Mouse (Mus musculus) embryonic facial prominence, embryonic 13.5 days (tissue): ENCODE results near the gene Cpne1. TPM values are rescaled to one million over a fixed set of nuclear protein-coding genes. Genes with fewer than 3 reads are reported as not detected.
A peak's percentile ranks its signal among the peaks of the same experiment; 100 is the strongest.
"Not testable (repeated sequence)": the region's sequence is repeated elsewhere in the genome, so short reads cannot be mapped to it uniquely, and the experiment has no call there.

ENCODE experiments used
- ATAC-seq: fragments of 200-750 bp; cut with Nextera tagmentation; 2 replicates; pipeline ENCODE4 v1.8.0; 2017; ENCODE audit warnings: low read depth; ENCODE audit not compliant: insufficient number of reproducible peaks, insufficient read depth, low FRiP score, low TSS enrichment
- H3K27ac ChIP-seq: fragments of 300-500 bp; sonication (generic); 2 replicates; pipeline ENCODE4 v1.5.1; 2015; ENCODE audit warnings: moderate library complexity, mild to moderate bottlenecking, inconsistent platforms
- H3K27me3 ChIP-seq: fragments of 300-500 bp; sonication (generic); 2 replicates; pipeline ENCODE4 v1.6.1; 2015; ENCODE audit warnings: mild to moderate bottlenecking, inconsistent platforms
- H3K36me3 ChIP-seq: fragments of 300-500 bp; sonication (generic); 2 replicates; pipeline ENCODE4 v1.6.1; 2015; ENCODE audit warnings: mild to moderate bottlenecking, inconsistent platforms
- H3K4me1 ChIP-seq: fragments of 300-500 bp; sonication (generic); 2 replicates; pipeline ENCODE4 v1.6.1; 2015; ENCODE audit warnings: inconsistent platforms
- H3K4me2 ChIP-seq: fragments of 300-500 bp; sonication (generic); 2 replicates; pipeline ENCODE4 v1.6.1; 2015; ENCODE audit warnings: moderate library complexity, mild to moderate bottlenecking, inconsistent platforms
- H3K4me3 ChIP-seq: fragments of 300-500 bp; sonication (generic); 2 replicates; pipeline ENCODE4 v1.5.1; 2015; ENCODE audit warnings: mild to moderate bottlenecking, inconsistent platforms
- H3K9ac ChIP-seq: fragments of 300-500 bp; sonication (generic); 2 replicates; pipeline ENCODE4 v1.6.1; 2015; ENCODE audit warnings: mild to moderate bottlenecking, inconsistent platforms
- H3K9me3 ChIP-seq: fragments of 300-500 bp; sonication (generic); 2 replicates; pipeline ENCODE4 v1.6.1; 2016; ENCODE audit warnings: inconsistent platforms
- WGBS: fragments of 180-500 bp; shearing (Covaris S2); methylation state at CpG from one replicate; pipeline ENCODE4 v1.1.7; 2015; ENCODE audit warnings: mixed read lengths; 5-methylcytosine and 5-hydroxymethylcytosine counted together
- polyA plus RNA-seq: library from polyadenylated mRNA; unstranded; fragments of >200 nt; fragmentation: Nextera tagmentation; extraction: Ambion mirVana; gene quantifications from 2 replicates; pipeline ENCODE4 v1.2.1, GENCODE M21; 2015

Gene Cpne1
- polyA plus RNA-seq, 1 experiment from 2014 or later, result 60.5 TPM

DNA sequence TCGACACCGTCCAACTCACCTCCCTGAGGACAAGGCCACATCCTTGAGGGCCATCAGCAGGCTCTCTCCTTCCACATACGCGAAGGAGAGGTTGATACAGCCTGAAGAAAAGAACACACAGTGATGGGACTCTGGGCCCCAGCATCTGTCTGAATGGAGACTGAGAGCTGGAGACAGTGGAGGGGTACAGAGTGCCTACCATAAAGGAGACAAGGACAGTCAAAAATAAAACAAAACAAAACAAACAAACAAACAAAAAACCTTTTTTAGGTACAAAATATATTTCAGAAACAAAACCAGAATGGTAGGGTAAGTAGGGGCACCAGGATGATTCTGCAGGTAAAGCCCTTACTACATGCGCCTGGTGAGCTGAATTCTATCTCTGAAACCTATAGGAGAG lies 15.2 kb upstream of the Cpne1 start, which contains the start of gene Gm28036:
Gene Gm28036 (minus strand): TSS at position 101 of the 400 bp plus-strand sequence.
- H3K4me1 ChIP-seq, result no peaks in the 10 kb centered on the region
- H3K9me3 ChIP-seq, result no peaks in the 10 kb centered on the region
- no peak for ATAC-seq
- no peak within 1 kb of the TSS for H3K9ac ChIP-seq
- no peak within 1 kb of the TSS for H3K27ac ChIP-seq
- 91% methylated on average over 5 of the region's 5 CpGs for WGBS
- no peaks in the 10 kb centered on the region for H3K27me3 ChIP-seq
- H3K4me3 ChIP-seq, result no peak within 1 kb of the TSS
- H3K36me3 ChIP-seq, result peaks cover 53% of the 10 kb centered on the region
- no peak within 1 kb of the TSS for H3K4me2 ChIP-seq

- Histone ChIP-seq H3K27ac (no peak overlapping the region), H3K9ac (no peak overlapping the region)
Measured at GRCm38 (mm10) chr2:156123731-156124130, 12.0 kb upstream of the Cpne1 start.

DNA sequence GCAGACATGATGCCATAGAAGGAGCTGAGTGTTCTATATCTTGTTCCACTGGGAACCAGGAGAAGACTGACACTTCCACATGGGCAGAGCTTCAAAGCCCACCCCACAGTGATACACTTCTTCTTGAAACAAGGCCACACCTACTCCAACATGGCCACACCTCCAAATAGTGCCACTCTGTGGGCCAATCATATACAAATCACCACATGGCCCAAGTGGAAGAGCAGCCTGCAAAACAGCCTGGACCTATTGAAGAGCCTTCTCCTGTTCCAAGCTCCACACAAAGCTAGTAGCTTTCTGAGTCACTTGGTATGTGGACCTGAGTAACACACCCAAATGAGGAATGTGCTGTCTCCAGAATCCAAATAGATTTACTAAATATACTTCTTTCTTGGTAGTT lies 7.8 kb upstream of the Cpne1 start:
- Histone ChIP-seq H3K27me3 (no peaks in the 10 kb centered on the region), H3K27ac (no peak overlapping the region), H3K4me3 (no peak overlapping the region), H3K9me3 (no peaks in the 10 kb centered on the region), H3K4me1 (no peaks in the 10 kb centered on the region), H3K36me3 (peaks cover 11% of the 10 kb centered on the region; the same call in 1 of the 2 replicates), H3K9ac (no peak overlapping the region), H3K4me2 (no peak overlapping the region)
- no peak for ATAC-seq

More at GRCm38 (mm10) chr2:156123731-156124130, 12.0 kb upstream of the Cpne1 start:
- no peak for ATAC-seq
- H3K4me2 ChIP-seq, result no peak overlapping the region
- no peaks in the 10 kb centered on the region for H3K27me3 ChIP-seq
- peaks cover 41% of the 10 kb centered on the region for H3K36me3 ChIP-seq
- no peaks in the 10 kb centered on the region for H3K9me3 ChIP-seq
- H3K4me1 ChIP-seq, result no peaks in the 10 kb centered on the region
- WGBS, result 87% methylated on average over 5 of the region's 5 CpGs
- no peak overlapping the region for H3K4me3 ChIP-seq

DNA sequence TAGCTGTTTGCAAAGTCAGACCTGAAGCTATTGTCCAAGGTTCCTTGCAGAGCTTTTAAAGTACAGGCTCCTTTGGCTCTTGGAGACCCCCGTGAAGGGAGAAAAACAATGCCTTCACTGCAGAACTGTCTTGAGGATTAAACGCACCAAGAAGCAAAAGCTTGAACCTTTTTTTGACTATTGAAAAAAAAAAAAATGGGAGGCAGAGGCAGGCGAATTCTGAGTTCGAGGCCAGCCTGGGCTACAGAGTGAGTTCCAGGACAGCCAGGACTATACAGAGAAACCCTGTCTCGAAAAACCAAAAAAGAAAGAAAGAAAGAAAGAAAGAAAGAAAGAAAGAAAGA lies 287 bp upstream of the Cpne1 start:
- peak overlapping the region; percentile 97 for H3K9ac ChIP-seq
- peak overlapping the region; percentile 95 for H3K27ac ChIP-seq
- H3K9me3 ChIP-seq, H3K27me3 ChIP-seq, ATAC-seq, H3K36me3 ChIP-seq: not testable (repeated sequence)
- H3K4me1 ChIP-seq, result peaks cover 15% of the 10 kb centered on the region
- 27% methylated on average over 5 of the region's 5 CpGs for WGBS
- peak overlapping the region; percentile 93 for H3K4me3 ChIP-seq
- H3K4me2 ChIP-seq, result peak overlapping the region; percentile 69

GRCm38 (mm10) chr2:156110627-156111357 lies 973 bp downstream of the Cpne1 start:
- Histone ChIP-seq H3K4me2 (peak overlapping the region; percentile 69), H3K27ac (peak overlapping the region; percentile 95), H3K4me1 (peaks cover 23% of the 10 kb centered on the region), H3K9ac (peak overlapping the region; percentile 97), H3K27me3 (no peaks in the 10 kb centered on the region), H3K9me3 (no peaks in the 10 kb centered on the region), H3K4me3 (peak overlapping the region; percentile 93), H3K36me3 (0 out of 2 replicates have a peak, but pooled peaks cover 4% of the 10 kb centered on the region)
- peak; percentile 67; the same call in 1 of the 2 replicates for ATAC-seq
- under 1% methylated on average over 16 of the region's 16 CpGs for WGBS

DNA sequence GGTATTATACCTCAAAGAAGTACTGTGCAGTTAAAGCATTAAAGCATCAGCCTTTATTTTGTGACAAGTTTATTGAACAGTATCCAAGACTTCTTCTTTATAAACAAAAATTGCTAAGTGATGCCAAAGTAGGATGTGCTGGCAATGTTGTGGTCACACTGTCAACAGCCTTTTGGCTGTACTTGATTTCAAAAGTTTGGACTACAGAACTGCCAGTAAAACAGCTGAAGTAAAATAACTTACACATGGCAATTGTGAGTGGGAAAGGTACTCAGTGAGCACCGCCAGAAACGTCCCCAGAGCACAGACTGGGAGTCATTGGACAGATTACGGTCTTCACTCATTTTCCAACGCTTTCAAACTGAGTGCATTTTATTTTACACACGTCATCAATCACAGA lies 19.8 kb downstream of the Cpne1 start:
- Histone ChIP-seq H3K27ac (no peak overlapping the region), H3K9ac (no peak overlapping the region), H3K4me2 (no peak overlapping the region), H3K9me3 (no peaks in the 10 kb centered on the region), H3K4me3 (no peak overlapping the region), H3K36me3 (peaks cover 33% of the 10 kb centered on the region), H3K4me1 (0 out of 2 replicates have a peak, but pooled peaks cover 8% of the 10 kb centered on the region), H3K27me3 (no peaks in the 10 kb centered on the region)
- 72% methylated on average over 5 of the region's 5 CpGs for WGBS
- ATAC-seq, result no peak

- H3K9me3 ChIP-seq, result no peaks in the 10 kb centered on the region
- no peak overlapping the region for H3K9ac ChIP-seq
- no peak overlapping the region for H3K4me2 ChIP-seq
- ATAC-seq, result no peak
- H3K4me1 ChIP-seq, result 0 out of 2 replicates have a peak, but pooled peaks cover 8% of the 10 kb centered on the region
- H3K27ac ChIP-seq, result no peak overlapping the region
- WGBS, result 94% methylated on average over 1 of the region's 1 CpGs
- peaks cover 12% of the 10 kb centered on the region for H3K36me3 ChIP-seq
- H3K27me3 ChIP-seq, result no peaks in the 10 kb centered on the region
- no peak overlapping the region for H3K4me3 ChIP-seq
Measured at GRCm38 (mm10) chr2:156089799-156090198, 22.0 kb downstream of the Cpne1 start.

GRCm38 (mm10) chr2:156087391-156088110 lies 24.2 kb downstream of the Cpne1 start:
- no peak overlapping the region for H3K4me2 ChIP-seq
- no peak overlapping the region for H3K9ac ChIP-seq
- no peak overlapping the region for H3K4me3 ChIP-seq
- H3K4me1 ChIP-seq, result peaks cover 12% of the 10 kb centered on the region; the same call in 1 of the 2 replicates
- H3K9me3 ChIP-seq, result no peaks in the 10 kb centered on the region
- H3K36me3 ChIP-seq, result peaks cover 10% of the 10 kb centered on the region
- 85% methylated on average over 7 of the region's 7 CpGs for WGBS
- ATAC-seq, result no peak
- no peak overlapping the region for H3K27ac ChIP-seq
- no peaks in the 10 kb centered on the region for H3K27me3 ChIP-seq

DNA sequence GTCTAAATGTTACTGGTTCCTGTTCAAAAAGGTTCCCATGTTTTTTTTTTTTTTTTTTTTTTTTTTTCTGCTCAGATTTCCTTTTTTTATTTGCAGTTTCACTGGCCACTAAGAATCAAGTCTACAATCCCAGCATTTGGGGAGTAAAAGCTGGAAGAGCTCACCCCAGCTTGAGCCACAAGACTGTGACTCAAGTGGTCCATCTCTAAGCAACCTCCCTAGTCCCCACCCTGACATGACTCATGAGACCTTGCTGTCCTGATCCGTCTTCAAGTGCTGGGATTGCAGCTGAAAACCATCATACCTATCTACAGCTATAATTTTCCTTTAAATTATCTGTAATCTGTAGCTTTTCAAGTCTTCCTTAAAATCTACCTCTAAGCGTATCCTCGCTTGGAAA lies 27.2 kb downstream of the Cpne1 start:
- peaks cover 2% of the 10 kb centered on the region for H3K36me3 ChIP-seq
- H3K27me3 ChIP-seq, result no peaks in the 10 kb centered on the region
- no peak for ATAC-seq
- no peak overlapping the region for H3K4me2 ChIP-seq
- H3K27ac ChIP-seq, result no peak overlapping the region; the same call in 1 of the 2 replicates
- no peak overlapping the region for H3K4me3 ChIP-seq
- H3K9me3 ChIP-seq, result no peaks in the 10 kb centered on the region
- peaks cover 9% of the 10 kb centered on the region; the same call in 1 of the 2 replicates for H3K4me1 ChIP-seq
- WGBS, result 85% methylated on average over 3 of the region's 3 CpGs
- no peak overlapping the region for H3K9ac ChIP-seq

DNA sequence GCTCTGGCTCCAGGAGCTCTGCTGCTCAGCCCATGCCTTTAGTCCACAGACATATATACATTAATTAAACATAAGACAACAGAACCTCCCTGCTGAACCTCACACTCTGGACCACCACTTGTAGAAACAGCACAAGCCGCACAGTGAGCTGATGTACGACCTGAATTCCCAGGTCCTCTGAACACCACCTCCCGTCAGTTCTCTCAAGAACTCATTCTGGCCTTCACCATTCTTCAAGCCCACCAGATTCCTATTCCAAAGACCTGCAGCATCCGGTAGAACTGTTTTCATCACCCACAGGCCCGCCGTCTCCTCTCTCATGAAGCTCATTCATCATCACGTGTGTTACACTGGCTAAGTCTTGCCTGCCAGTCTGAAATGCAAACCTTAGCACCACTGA lies 31.4 kb downstream of the Cpne1 start:
- WGBS, result 88% methylated on average over 7 of the region's 7 CpGs
- Histone ChIP-seq H3K9me3 (no peaks in the 10 kb centered on the region), H3K4me2 (no peak overlapping the region), H3K27ac (no peak overlapping the region), H3K27me3 (no peaks in the 10 kb centered on the region), H3K9ac (no peak overlapping the region), H3K4me3 (no peak overlapping the region), H3K4me1 (peaks cover 4% of the 10 kb centered on the region; the same call in 1 of the 2 replicates), H3K36me3 (peaks cover 42% of the 10 kb centered on the region)
- no peak for ATAC-seq

DNA sequence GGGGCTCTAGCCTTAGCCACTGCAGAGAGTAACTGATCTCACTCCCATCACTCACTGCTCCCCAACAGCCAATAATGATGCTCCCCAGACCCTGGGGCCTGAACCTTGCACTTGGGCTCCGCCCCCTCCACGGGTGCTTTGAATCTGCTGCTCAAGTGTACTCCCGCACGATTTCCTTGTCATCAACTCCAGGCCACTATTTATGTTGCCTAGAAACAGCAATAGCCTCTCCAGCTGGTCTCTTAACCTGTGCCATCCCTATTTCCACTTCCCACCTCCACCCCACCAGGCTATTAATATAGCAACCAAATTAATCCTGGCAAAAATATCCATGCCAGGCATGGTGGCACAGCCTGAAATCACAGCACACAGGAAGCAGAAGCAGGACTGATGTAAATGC lies 32.1 kb downstream of the Cpne1 start:
- H3K4me2 ChIP-seq, result no peak overlapping the region
- no peaks in the 10 kb centered on the region for H3K9me3 ChIP-seq
- H3K36me3 ChIP-seq, result peaks cover 50% of the 10 kb centered on the region
- ATAC-seq, result no peak
- H3K4me1 ChIP-seq, result peaks cover 4% of the 10 kb centered on the region; the same call in 1 of the 2 replicates
- no peaks in the 10 kb centered on the region for H3K27me3 ChIP-seq
- 44% methylated on average over 4 of the region's 4 CpGs for WGBS
- H3K9ac ChIP-seq, result 0 out of 2 replicates have a peak overlapping the region, but pooled peaks have one; percentile 21
- H3K27ac ChIP-seq, result no peak overlapping the region
- no peak overlapping the region for H3K4me3 ChIP-seq

GRCm38 (mm10) chr2:156079183-156079560 lies 32.6 kb downstream of the Cpne1 start:
- 86% methylated on average over 8 of the region's 8 CpGs for WGBS
- Histone ChIP-seq H3K4me3 (no peak overlapping the region), H3K9me3 (no peaks in the 10 kb centered on the region), H3K36me3 (peaks cover 55% of the 10 kb centered on the region), H3K9ac (no peak overlapping the region), H3K27me3 (no peaks in the 10 kb centered on the region), H3K27ac (no peak overlapping the region), H3K4me1 (peaks cover 4% of the 10 kb centered on the region; the same call in 1 of the 2 replicates), H3K4me2 (no peak overlapping the region)
- ATAC-seq, result no peak
